Mouse (Mus musculus): ENCODE measurements at regions not wholly inside any gene's neighbourhood (a gene's known extent, or its start where the extent isn't known, plus 50 kb on each side); places are given as distances from the start of the nearest gene placed in this dataset.

GRCm38 (mm10) chr3:62196679-62197078 lies 141.5 kb upstream of the Arhgef26 start:
- dilution Hi-C loops (cut with MboI; ENCODE audit: extremely low pct_ligation_motif_present, extremely low pct_unique_long_range_greater_than_20kb, low sequenced_read_pairs) (no loop called here), in situ Hi-C loops (cut with MboI; ENCODE audit: low pct_ligation_motif_present, low pct_unique_long_range_greater_than_20kb, low sequenced_read_pairs) (no loop called here)
- no peak for DNase-seq (ENCODE audit: extremely low read depth)
- no peaks in the 10 kb centered on the region for H3K36me3 ChIP-seq (replicated peaks in 1 of 2; ENCODE audit: control insufficient read depth in 1 of 2, insufficient read depth in 1 of 2, low read length in 1 of 2)
- H3K9me3 ChIP-seq (replicated peaks; ENCODE audit: low read length), result peaks cover 38% of the 10 kb centered on the region
- no peak overlapping the region for H3K4me2 ChIP-seq (ENCODE audit: insufficient read depth, low read depth, poor library complexity, severe bottlenecking)
- TF ChIP-seq ZC3H11A (IDR thresholded peaks at IDR 0.05; ENCODE audit: low read depth, low read length), result no peak
- no peak for TF ChIP-seq RCOR1 (conservative IDR thresholded peaks at IDR 0.05; ENCODE audit: low read depth, low read length)
- no peak for TF ChIP-seq E2F4 (IDR thresholded peaks at IDR 0.05; ENCODE audit: insufficient replicate concordance, low read depth, low read length)
- no peak for TF ChIP-seq MYC (IDR thresholded peaks at IDR 0.05; ENCODE audit: low read depth, low read length)
- no peak for TF ChIP-seq HCFC1 (IDR thresholded peaks at IDR 0.05; ENCODE audit: low read depth, low read length)
- no peak for TF ChIP-seq ZMIZ1 (IDR thresholded peaks at IDR 0.05; ENCODE audit: low read depth, low read length)
- no peak for TF ChIP-seq ZNF384 (IDR thresholded peaks at IDR 0.05; ENCODE audit: low read depth, low read length)
- no peak for TF ChIP-seq IRF4 (IDR thresholded peaks at IDR 0.05; ENCODE audit: low read depth, low read length)
- TF ChIP-seq USF1 (IDR thresholded peaks at IDR 0.05; ENCODE audit: low read depth, low read length), result no peak
- no peak for TF ChIP-seq SMC3 (IDR thresholded peaks at IDR 0.05; ENCODE audit: low read depth, low read length)
- no peak for TF ChIP-seq SIN3A (IDR thresholded peaks at IDR 0.05; ENCODE audit: low read length)
- TF ChIP-seq CHD1 (IDR thresholded peaks at IDR 0.05; ENCODE audit: low read depth, low read length), result no peak
- no peak for TF ChIP-seq JUND (conservative IDR thresholded peaks at IDR 0.05; ENCODE audit: low read depth, low read length)
- TF ChIP-seq USF2 (conservative IDR thresholded peaks at IDR 0.05; ENCODE audit: low read depth, low read length), result no peak
- TF ChIP-seq GABPA (IDR thresholded peaks at IDR 0.05; ENCODE audit: insufficient replicate concordance, low read depth, low read length), result no peak
- H3K27ac ChIP-seq (ENCODE audit: insufficient read depth, low read depth), result no peak overlapping the region
- H3K9ac ChIP-seq (ENCODE audit: insufficient read depth, low read depth), result no peak overlapping the region
- H3K79me2 ChIP-seq (replicated peaks; ENCODE audit: control insufficient read depth, extremely low read depth, insufficient read depth, poor library complexity, severe bottlenecking), result no peaks in the 10 kb centered on the region
- H3K27me3 ChIP-seq (replicated peaks), result no peaks in the 10 kb centered on the region
- H3K4me1 ChIP-seq (ENCODE audit: control insufficient read depth in 1 of 2, insufficient read depth in 2 of 2), result no peaks in the 10 kb centered on the region
- H3K4me3 ChIP-seq (replicated peaks in 1 of 3; ENCODE audit: low read depth in 2 of 3, low read length in 2 of 3, poor library complexity in 1 of 3), result no peak overlapping the region

DNA sequence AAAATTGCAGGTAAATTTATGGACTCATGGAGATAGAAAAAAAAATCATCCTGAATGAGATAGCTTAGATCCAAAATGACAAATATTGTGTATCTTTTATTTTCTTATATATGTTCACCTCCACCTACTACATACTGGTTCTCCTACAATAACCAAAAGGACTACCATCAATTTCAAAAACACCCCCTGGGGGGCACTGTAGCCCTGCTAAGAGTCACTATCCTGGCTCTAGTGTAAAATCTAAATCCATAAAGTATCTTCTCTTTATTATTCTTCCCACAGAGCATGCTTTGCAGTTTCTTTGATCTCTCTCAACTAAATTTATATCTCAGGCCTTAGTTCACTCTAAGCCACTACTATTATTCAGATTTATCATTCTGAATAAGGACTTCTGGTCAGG lies 122.3 kb upstream of the Arhgef26 start:
- no peak overlapping the region for H3K4me3 ChIP-seq (replicated peaks in 1 of 3; ENCODE audit: low read depth in 2 of 3, low read length in 2 of 3, poor library complexity in 1 of 3)
- no peak for DNase-seq (ENCODE audit: extremely low read depth)
- H3K4me1 ChIP-seq (ENCODE audit: control insufficient read depth in 1 of 2, insufficient read depth in 2 of 2), result no peaks in the 10 kb centered on the region
- TF ChIP-seq RAD21 (IDR thresholded peaks at IDR 0.05; ENCODE audit: low read depth, low read length) (peak; percentile 1), MAFK (IDR thresholded peaks at IDR 0.05; ENCODE audit: insufficient replicate concordance, low read length) (no peak)
- H3K4me2 ChIP-seq (ENCODE audit: insufficient read depth, low read depth, poor library complexity, severe bottlenecking), result no peak overlapping the region
- dilution Hi-C loops (cut with MboI; ENCODE audit: extremely low pct_ligation_motif_present, extremely low pct_unique_long_range_greater_than_20kb, low sequenced_read_pairs) (no loop called here), in situ Hi-C loops (cut with MboI; ENCODE audit: low pct_ligation_motif_present, low pct_unique_long_range_greater_than_20kb, low sequenced_read_pairs) (no loop called here)
- H3K9me3 ChIP-seq (replicated peaks; ENCODE audit: low read length), result peaks cover 27% of the 10 kb centered on the region
- H3K79me2 ChIP-seq (replicated peaks; ENCODE audit: control insufficient read depth, extremely low read depth, insufficient read depth, poor library complexity, severe bottlenecking), result no peaks in the 10 kb centered on the region
- H3K9ac ChIP-seq (ENCODE audit: insufficient read depth, low read depth), result no peak overlapping the region
- H3K36me3 ChIP-seq (replicated peaks in 1 of 2; ENCODE audit: control insufficient read depth in 1 of 2, insufficient read depth in 1 of 2, low read length in 1 of 2), result no peaks in the 10 kb centered on the region
- no peaks in the 10 kb centered on the region for H3K27me3 ChIP-seq (replicated peaks)
- H3K27ac ChIP-seq (ENCODE audit: insufficient read depth, low read depth), result no peak overlapping the region
